Mouse (Mus musculus) ES-E14 (cell line): ENCODE results near the gene Stac2. TPM values are rescaled to one million over a fixed set of nuclear protein-coding genes. Genes with fewer than 3 reads are reported as not detected.

ENCODE experiments used
- DNase-seq: peaks from one replicate; pipeline ENCODE4 v3.0.0-alpha.2; 2013; ENCODE audit warnings: low read depth, low spot score
- H3K27ac ChIP-seq: 2 replicates; pipeline ENCODE4 v1.5.1; 2012; ENCODE audit warnings: low read depth, mild to moderate bottlenecking, low read length, moderate library complexity, mixed read lengths; ENCODE audit not compliant: poor library complexity, insufficient read depth, severe bottlenecking
- H3K36me3 ChIP-seq: 2 replicates; pipeline ENCODE4 v1.6.1; 2012; ENCODE audit warnings: mild to moderate bottlenecking, low read length, moderate library complexity, mixed read lengths; ENCODE audit not compliant: control insufficient read depth, poor library complexity, insufficient read depth, severe bottlenecking
- H3K4me1 ChIP-seq, 2 experiments: fragments of 150-350 bp in 1 of 2; sonication (generic) in 1 of 2; 2 replicates each; pipeline ENCODE4 v1.6.1; 2012; ENCODE audit warnings: low read length in 2 of 2, mild to moderate bottlenecking in 1 of 2, mixed read lengths in 1 of 2; ENCODE audit not compliant: control insufficient read depth in 2 of 2, insufficient read depth in 2 of 2, poor library complexity in 1 of 2
- H3K4me3 ChIP-seq, 2 experiments: fragments of 150-350 bp in 1 of 2; sonication (generic) in 1 of 2; 2 replicates each; pipeline ENCODE4 v1.5.1; 2012; ENCODE audit warnings: low read length in 2 of 2, low read depth in 1 of 2, mild to moderate bottlenecking in 1 of 2, mixed read lengths in 1 of 2; ENCODE audit not compliant: insufficient read depth in 1 of 2, poor library complexity in 1 of 2, severe bottlenecking in 1 of 2
- H3K9ac ChIP-seq: 2 replicates; pipeline ENCODE4 v1.6.1; 2012; ENCODE audit warnings: low read depth, mild to moderate bottlenecking, low read length, mixed read lengths; ENCODE audit not compliant: poor library complexity, insufficient read depth, severe bottlenecking
- H3K9me3 ChIP-seq: fragments of 150-350 bp; sonication (generic); 2 replicates; pipeline ENCODE4 v1.6.1; 2012; ENCODE audit warnings: low read depth, mild to moderate bottlenecking, low read length; ENCODE audit not compliant: control insufficient read depth, insufficient read depth
- CHD2 ChIP-seq: IDR thresholded peaks from 2 replicates; pipeline ENCODE4 v1.6.1; 2014; ENCODE audit warnings: mild to moderate bottlenecking, low read depth, low read length, inconsistent platforms
- HCFC1 ChIP-seq: IDR thresholded peaks from 2 replicates; pipeline ENCODE4 v1.6.1; 2012; ENCODE audit warnings: low read length, inconsistent platforms, borderline replicate concordance; ENCODE audit not compliant: insufficient read depth
- MAFK ChIP-seq: IDR thresholded peaks from 2 replicates; pipeline ENCODE4 v1.6.1; 2014; ENCODE audit warnings: mild to moderate bottlenecking, low read depth, low read length, inconsistent platforms; ENCODE audit not compliant: insufficient read depth
- ZC3H11A ChIP-seq: IDR thresholded peaks from 2 replicates; pipeline ENCODE4 v1.6.1; 2012; ENCODE audit warnings: low read depth, mild to moderate bottlenecking, inconsistent platforms, low read length, borderline replicate concordance
- ZNF384 ChIP-seq: IDR thresholded peaks from 2 replicates; pipeline ENCODE4 v1.6.1; 2012; ENCODE audit warnings: low read depth, low read length, inconsistent platforms
- in situ Hi-C, 2 experiments: fragments of 600-800 bp; cut with MboI; formaldehyde crosslinking; loops; one replicate each; pipeline ENCODE4 v1.15.1; 2025; ENCODE audit warnings: low sequenced_read_pairs in 2 of 2, inconsistent platforms in 1 of 2; ENCODE audit not compliant: unreplicated experiment in 2 of 2
- total RNA-seq: library from RNA; depleted of rRNA; stranded (reverse); fragments of 300-350 nt; gene quantifications from 2 replicates; pipeline ENCODE4 v1.2.3, GENCODE M21; 2012

Stac2 gene
- total RNA-seq, 1 experiment, result 2.1 TPM

DNA sequence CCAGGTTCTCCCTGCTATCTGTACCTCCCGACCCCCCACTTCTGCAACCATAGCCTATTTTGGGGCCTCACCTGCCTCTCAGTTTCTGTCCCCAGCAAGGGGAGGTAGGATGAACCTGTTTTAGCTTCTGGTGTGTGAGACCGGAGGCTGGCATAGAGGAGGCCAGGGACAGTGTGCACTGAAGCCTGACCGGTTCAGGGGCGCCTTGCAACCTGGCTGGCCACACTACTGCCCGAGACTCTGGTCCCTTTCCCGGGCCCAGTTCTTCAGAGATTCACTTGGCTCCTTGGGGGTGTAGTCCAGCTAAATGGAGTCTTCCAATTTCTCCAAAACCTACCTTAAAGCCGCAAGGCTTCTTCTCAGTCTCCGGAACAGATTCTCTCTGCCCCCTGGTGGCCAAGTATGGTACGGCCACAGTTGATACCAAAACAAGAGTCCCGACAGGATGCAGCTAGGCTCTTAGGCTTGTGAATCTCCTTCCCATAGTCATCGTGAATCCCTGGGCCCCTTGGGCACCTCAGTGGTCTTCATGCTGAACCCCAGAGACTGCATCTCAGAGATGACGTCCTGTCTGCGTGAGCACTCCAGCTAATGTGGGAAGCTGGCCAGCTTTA lies 22.0 kb upstream of the Stac2 start:
- Histone ChIP-seq H3K9me3 (no peaks in the 10 kb centered on the region), H3K4me3 (no peak overlapping the region), H3K36me3 (peaks cover 15% of the 10 kb centered on the region), H3K4me1 (no peaks in the 10 kb centered on the region), H3K27ac (no peak overlapping the region), H3K9ac (peak overlapping the region; percentile 34; the same call in 1 of the 2 replicates)
- TF ChIP-seq ZC3H11A (0 out of 2 replicates have a peak, but pooled peaks have one; percentile 10), HCFC1 (no peak), CHD2 (no peak)
- DNase-seq, result peak; percentile 90
- in situ Hi-C loops, result no loop called here

- H3K9me3 ChIP-seq, result no peaks in the 10 kb centered on the region
- no peak overlapping the region for H3K4me3 ChIP-seq
- peak; percentile 74; the same call in 1 of the 2 replicates for TF ChIP-seq MAFK
- TF ChIP-seq CHD2, result no peak
- TF ChIP-seq HCFC1, result no peak
- TF ChIP-seq ZNF384, result no peak
- H3K27ac ChIP-seq, result no peak overlapping the region
- no peaks in the 10 kb centered on the region for H3K4me1 ChIP-seq
- no peak for DNase-seq
- in situ Hi-C loops, result no loop called here
- peaks cover 15% of the 10 kb centered on the region for H3K36me3 ChIP-seq
- H3K9ac ChIP-seq, result no peak overlapping the region
Measured at GRCm38 (mm10) chr11:98073442-98073841, 20.2 kb upstream of the Stac2 start.

DNA sequence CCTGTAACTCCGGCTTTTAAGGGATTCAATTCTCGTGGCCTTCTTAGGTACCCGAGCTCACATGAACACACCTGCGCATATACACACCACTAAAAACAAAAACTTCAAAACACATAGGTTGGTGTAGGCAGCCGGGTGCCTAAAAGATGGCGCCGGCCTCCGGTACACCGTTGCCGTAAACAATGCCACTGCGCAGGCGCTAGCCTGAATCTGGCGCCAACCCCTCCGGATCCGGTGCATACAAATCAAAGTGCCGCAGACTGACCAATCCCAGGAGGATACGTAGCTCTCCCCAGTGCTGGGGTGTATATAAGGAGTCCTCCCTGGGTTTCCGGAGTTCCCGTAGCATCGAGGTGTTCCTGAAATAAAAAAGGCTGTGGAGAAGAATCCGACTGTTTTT lies 14.0 kb upstream of the Stac2 start:
- DNase-seq, result peak; percentile 61
- H3K36me3 ChIP-seq, result peaks cover 3% of the 10 kb centered on the region; the same call in 1 of the 2 replicates

GRCm38 (mm10) chr11:98066201-98066600 lies 12.9 kb upstream of the Stac2 start:
- no peaks in the 10 kb centered on the region; the same call in 1 of the 2 replicates for H3K36me3 ChIP-seq
- no peak for DNase-seq
- H3K4me1 ChIP-seq, result peaks cover 0 to 11% of the 10 kb centered on the region in 2 experiments; a peak in 1 of 4 replicates
- TF ChIP-seq HCFC1 (no peak), MAFK (no peak), CHD2 (no peak), ZC3H11A (no peak), ZNF384 (no peak)
- no peaks in the 10 kb centered on the region for H3K9me3 ChIP-seq
- peak overlapping the region; percentile 87; the same call in 1 of the 2 replicates for H3K9ac ChIP-seq
- H3K27ac ChIP-seq, result 0 out of 2 replicates have a peak overlapping the region, but pooled peaks have one; percentile 97
- H3K4me3 ChIP-seq, result peak overlapping the region in 1 of 2 experiments; percentile 70; a peak in 2 of 4 replicates
- in situ Hi-C loops, result no loop called here

More for the DNA sequence above, 14.0 kb upstream of the Stac2 start:
- Histone ChIP-seq H3K9ac (peak overlapping the region; percentile 87), H3K27ac (peak overlapping the region; percentile 97), H3K4me1 (peaks cover 0 to 11% of the 10 kb centered on the region in 2 experiments; a peak in 1 of 4 replicates), H3K4me3 (peak overlapping the region; percentile 70 to 74), H3K9me3 (no peaks in the 10 kb centered on the region)
- in situ Hi-C loops, result no loop called here
- TF ChIP-seq ZNF384 (no peak), ZC3H11A (no peak), CHD2 (no peak), HCFC1 (no peak)
